Mouse (Mus musculus) embryonic facial prominence, embryonic 14.5 days (tissue): ENCODE measurements at regions not wholly inside any gene's neighbourhood (a gene's known extent, or its start where the extent isn't known, plus 50 kb on each side); places are given as distances from the start of the nearest gene placed in this dataset.

Experiments used
- ATAC-seq: fragments of 200-750 bp; cut with Nextera tagmentation; 2 replicates; pipeline ENCODE4 v1.8.0; 2017; ENCODE audit warnings: low read depth, moderate number of reproducible peaks, moderate TSS enrichment
- DNase-seq: peaks from one replicate; pipeline ENCODE4 v3.0.0-alpha.2; 2015; ENCODE audit warnings: low spot score
- H3K27ac ChIP-seq: fragments of 300-500 bp; sonication (generic); replicated peaks from 2 replicates; pipeline ENCODE4 v1.5.1; 2014; ENCODE audit warnings: low read depth, mild to moderate bottlenecking, low read length, moderate library complexity
- H3K27me3 ChIP-seq: fragments of 300-500 bp; sonication (generic); replicated peaks from 2 replicates; pipeline ENCODE4 v1.6.1; 2014; ENCODE audit warnings: low read length; ENCODE audit not compliant: control insufficient read depth, insufficient read depth
- H3K36me3 ChIP-seq: fragments of 300-500 bp; sonication (generic); 2 replicates; pipeline ENCODE4 v1.6.1; 2014; ENCODE audit warnings: low read length, mixed read lengths; ENCODE audit not compliant: control insufficient read depth, insufficient read depth
- H3K4me1 ChIP-seq: fragments of 300-500 bp; sonication (generic); 2 replicates; pipeline ENCODE4 v1.6.1; 2014; ENCODE audit warnings: antibody characterized with exemption, low read length; ENCODE audit not compliant: control insufficient read depth, insufficient read depth
- H3K4me2 ChIP-seq: fragments of 300-500 bp; sonication (generic); 2 replicates; pipeline ENCODE4 v1.6.1; 2014; ENCODE audit warnings: low read depth, mild to moderate bottlenecking, low read length, moderate library complexity, mixed read lengths
- H3K4me3 ChIP-seq: fragments of 300-500 bp; sonication (generic); 2 replicates; pipeline ENCODE4 v1.5.1; 2014; ENCODE audit warnings: low read depth, mild to moderate bottlenecking, low read length
- H3K9ac ChIP-seq: fragments of 300-500 bp; sonication (generic); 2 replicates; pipeline ENCODE4 v1.6.1; 2014; ENCODE audit warnings: low read depth, mild to moderate bottlenecking, low read length, moderate library complexity, mixed read lengths
- H3K9me3 ChIP-seq: fragments of 300-500 bp; sonication (generic); 2 replicates; pipeline ENCODE4 v1.6.1; 2016; ENCODE audit warnings: low read length; ENCODE audit not compliant: control insufficient read depth
- WGBS: fragments of 180-500 bp; shearing (Covaris S2); extraction: QIAGEN DNeasy Blood & Tissue Kit; methylation state at CpG from one replicate; pipeline ENCODE4 v1.1.7; 2014; 5-methylcytosine and 5-hydroxymethylcytosine counted together

DNA sequence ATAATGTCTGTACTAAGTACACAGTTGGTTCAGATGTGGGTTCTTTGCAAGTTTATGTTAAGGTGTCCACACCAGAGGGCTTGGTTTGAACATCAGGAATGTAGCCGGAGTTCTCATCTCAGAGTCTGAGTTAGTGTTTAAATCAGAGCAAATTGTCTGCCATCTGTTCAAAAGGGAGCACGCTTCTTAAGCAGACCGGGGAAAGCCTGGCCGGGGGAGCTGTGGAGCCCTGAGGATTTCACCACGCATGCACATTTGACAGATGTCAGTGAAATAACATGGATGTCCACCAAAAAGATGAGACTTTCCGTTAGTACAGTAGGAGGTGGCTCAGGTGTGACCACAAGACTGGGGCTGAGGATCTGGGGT, 294.5 kb upstream of the Tle4 start:
- peaks cover 18% of the 10 kb centered on the region for H3K4me1 ChIP-seq

GRCm38 (mm10) chr19:14891689-14892389, 294.0 kb upstream of the Tle4 start:
- Histone ChIP-seq H3K4me2 (peak overlapping the region; percentile 55), H3K4me3 (no peak overlapping the region), H3K9ac (no peak overlapping the region), H3K27me3 (peaks cover 28% of the 10 kb centered on the region), H3K36me3 (no peaks in the 10 kb centered on the region), H3K4me1 (peaks cover 18% of the 10 kb centered on the region), H3K9me3 (no peaks in the 10 kb centered on the region), H3K27ac (no peak overlapping the region)
- ATAC-seq (no peak), DNase-seq (peak; percentile 49)
- 20% methylated on average over 7 of the region's 8 CpGs for WGBS

More for the DNA sequence above, 294.5 kb upstream of the Tle4 start:
- DNase-seq (peak; percentile 7), ATAC-seq (no peak)
- no peak overlapping the region for H3K27ac ChIP-seq
- H3K4me2 ChIP-seq = no peak overlapping the region
- 33% methylated on average over 6 of the region's 6 CpGs for WGBS
- H3K27me3 ChIP-seq = peaks cover 28% of the 10 kb centered on the region
- H3K9me3 ChIP-seq = no peaks in the 10 kb centered on the region
- no peaks in the 10 kb centered on the region for H3K36me3 ChIP-seq
- H3K4me3 ChIP-seq = no peak overlapping the region
- H3K9ac ChIP-seq = no peak overlapping the region

DNA sequence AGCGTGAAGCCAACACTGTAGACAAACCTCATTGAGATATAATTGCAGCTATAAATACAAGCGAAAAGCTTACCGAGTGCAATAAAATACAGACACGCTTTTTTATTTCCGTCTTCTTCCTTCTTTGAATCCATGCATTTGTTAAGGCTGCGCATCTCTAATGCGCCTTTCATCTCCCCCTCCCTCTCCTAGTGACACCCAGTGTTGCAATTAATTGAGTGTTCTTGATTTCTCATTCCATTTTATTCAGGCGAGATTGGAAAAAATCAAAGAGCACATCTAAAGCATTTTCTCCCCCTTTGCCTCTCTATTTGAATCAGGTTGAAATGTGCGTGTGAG, 293.2 kb upstream of the Tle4 start:
- H3K4me3 ChIP-seq = peak overlapping the region; percentile 24
- no peak overlapping the region for H3K27ac ChIP-seq
- peak overlapping the region; percentile 37 for H3K9ac ChIP-seq
- DNase-seq (no peak), ATAC-seq (no peak)
- H3K4me1 ChIP-seq = peaks cover 18% of the 10 kb centered on the region
- peak overlapping the region; percentile 55 for H3K4me2 ChIP-seq
- H3K9me3 ChIP-seq = no peaks in the 10 kb centered on the region
- 2% methylated on average over 9 of the region's 9 CpGs for whole genome bisulfite sequencing
- H3K27me3 ChIP-seq = peaks cover 28% of the 10 kb centered on the region
- no peaks in the 10 kb centered on the region for H3K36me3 ChIP-seq

DNA sequence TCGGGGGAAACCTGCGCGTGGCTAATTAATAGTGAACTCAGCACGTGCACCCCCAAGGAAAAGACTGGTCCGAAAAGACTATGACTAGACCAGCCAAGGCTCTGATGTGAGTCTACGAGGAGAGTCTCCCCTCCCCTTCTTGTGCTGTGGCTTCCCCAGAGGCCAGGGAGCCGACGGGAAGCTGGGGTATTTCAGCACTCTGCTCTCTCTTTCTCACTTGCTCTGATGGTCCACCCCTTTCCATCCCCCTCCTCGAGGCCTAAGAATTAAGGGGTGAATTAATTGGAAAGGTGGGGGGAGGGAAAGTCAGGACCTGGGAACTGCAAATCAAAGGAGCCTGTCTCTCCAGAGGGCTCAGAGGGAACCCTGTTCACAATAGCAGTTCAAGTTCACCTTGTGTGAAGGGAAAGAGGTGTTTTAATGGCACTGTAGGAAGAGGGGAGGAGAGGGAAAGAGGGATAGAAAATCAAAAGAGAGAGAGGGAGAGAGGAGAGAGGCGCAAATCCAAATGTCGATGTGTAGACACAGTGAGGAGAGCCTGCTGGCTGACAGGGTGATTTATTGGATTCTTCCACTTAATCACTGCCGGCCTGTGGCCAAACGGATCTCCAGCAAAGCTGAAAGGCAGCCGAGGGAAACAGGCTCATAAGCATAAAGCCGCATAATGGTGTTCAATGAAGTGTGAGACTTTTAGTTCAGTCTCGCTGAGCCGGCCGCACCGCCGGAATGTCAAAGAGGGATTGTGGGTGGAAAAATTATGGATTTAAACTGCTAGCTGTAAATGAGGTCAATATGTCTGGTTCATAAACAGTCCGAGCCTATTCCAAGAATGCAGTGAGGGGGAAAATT, 292.6 kb upstream of the Tle4 start:
- Histone ChIP-seq H3K27ac (no peak overlapping the region), H3K27me3 (peaks cover 28% of the 10 kb centered on the region), H3K4me1 (peaks cover 18% of the 10 kb centered on the region), H3K4me2 (peak overlapping the region; percentile 55), H3K9me3 (no peaks in the 10 kb centered on the region), H3K36me3 (no peaks in the 10 kb centered on the region), H3K4me3 (peak overlapping the region; percentile 24), H3K9ac (peak overlapping the region; percentile 37)
- ATAC-seq = peak; percentile 83
- peak; percentile 95 for DNase-seq
- WGBS = 6% methylated on average over 21 of the region's 21 CpGs

DNA sequence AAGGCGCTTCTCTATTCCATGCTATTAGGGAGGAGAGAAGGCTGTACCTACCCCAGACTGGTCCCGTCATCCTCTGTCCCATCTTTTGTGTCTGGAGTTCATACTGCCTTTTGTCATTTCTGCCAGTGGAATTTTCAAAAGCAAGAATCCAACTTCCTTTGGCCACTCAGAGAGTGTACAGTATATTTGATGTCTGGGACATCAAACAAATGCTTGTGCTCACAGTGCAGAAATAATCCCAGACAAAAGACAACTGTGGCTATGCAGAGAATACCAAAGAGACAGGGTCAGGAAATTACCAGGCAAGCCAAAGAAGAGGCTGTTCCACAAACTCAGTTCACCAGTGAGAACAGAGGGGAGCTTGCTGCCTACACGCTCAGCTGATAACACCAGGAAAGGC, 291.9 kb upstream of the Tle4 start:
- H3K27ac ChIP-seq = no peak overlapping the region
- 0 out of 2 replicates have a peak overlapping the region, but pooled peaks have one; percentile 55 for H3K4me2 ChIP-seq
- no peaks in the 10 kb centered on the region for H3K9me3 ChIP-seq
- no peak overlapping the region for H3K9ac ChIP-seq
- no peak overlapping the region for H3K4me3 ChIP-seq
- no peaks in the 10 kb centered on the region for H3K36me3 ChIP-seq
- DNase-seq = peak; percentile 9
- ATAC-seq = no peak
- 47% methylated on average over 3 of the region's 3 CpGs for WGBS
- H3K27me3 ChIP-seq = peaks cover 28% of the 10 kb centered on the region
- peaks cover 18% of the 10 kb centered on the region for H3K4me1 ChIP-seq

GRCm38 (mm10) chr19:14883707-14884421, 286.0 kb upstream of the Tle4 start:
- no peaks in the 10 kb centered on the region for H3K36me3 ChIP-seq
- peak; percentile 5 for DNase-seq
- no peak overlapping the region for H3K27ac ChIP-seq
- ATAC-seq = no peak
- no peaks in the 10 kb centered on the region for H3K9me3 ChIP-seq
- H3K4me2 ChIP-seq = no peak overlapping the region
- no peaks in the 10 kb centered on the region for H3K4me1 ChIP-seq
- no peak overlapping the region for H3K4me3 ChIP-seq
- 54% methylated on average over 8 of the region's 8 CpGs for WGBS
- H3K27me3 ChIP-seq = peaks cover 7% of the 10 kb centered on the region; the same call in 1 of the 2 replicates
- no peak overlapping the region for H3K9ac ChIP-seq

- Histone ChIP-seq H3K4me3 (no peak overlapping the region), H3K4me2 (no peak overlapping the region), H3K9ac (no peak overlapping the region), H3K27ac (no peak overlapping the region), H3K36me3 (no peaks in the 10 kb centered on the region), H3K27me3 (no peaks in the 10 kb centered on the region; the same call in 1 of the 2 replicates), H3K4me1 (no peaks in the 10 kb centered on the region), H3K9me3 (no peaks in the 10 kb centered on the region)
- WGBS = 68% methylated on average over 4 of the region's 4 CpGs
- DNase-seq (no peak), ATAC-seq (no peak)
These were observed 283.0 kb upstream of the Tle4 start for GRCm38 (mm10) chr19:14880818-14881217.

- DNase-seq = no peak
- H3K4me2 ChIP-seq = no peak overlapping the region
- H3K27me3 ChIP-seq = no peaks in the 10 kb centered on the region
- peaks cover 5% of the 10 kb centered on the region; the same call in 1 of the 2 replicates for H3K4me1 ChIP-seq
- H3K9me3 ChIP-seq = no peaks in the 10 kb centered on the region
- 81% methylated on average over 1 of the region's 1 CpGs for WGBS
- no peak overlapping the region for H3K9ac ChIP-seq
- no peak overlapping the region for H3K27ac ChIP-seq
- no peak overlapping the region for H3K4me3 ChIP-seq
- H3K36me3 ChIP-seq = no peaks in the 10 kb centered on the region
- ATAC-seq = no peak
These were observed 276.1 kb upstream of the Tle4 start for GRCm38 (mm10) chr19:14873986-14874385.
